Mouse (Mus musculus): Measurements from ENCODE around the gene Eras.
"Not testable (repeated sequence)": the region's sequence is repeated elsewhere in the genome, so short reads cannot be mapped to it uniquely, and the experiment has no call there.

GRCm38 (mm10) chrX:7917960-7918359 lies 10.4 kb downstream of the Eras start:
- not testable (repeated sequence) for TF ChIP-seq POLR2A (IDR thresholded peaks at IDR 0.05; ENCODE audit: control insufficient read depth, low read depth, low read length); CTCF (IDR thresholded peaks at IDR 0.05; ENCODE audit: control insufficient read depth, insufficient read depth, insufficient replicate concordance, low read depth, low read length)

All from testis, adult 2 months (tissue).